Mouse (Mus musculus): ENCODE measurements around the gene Pigv.
"Not testable (repeated sequence)": the region's sequence is repeated elsewhere in the genome, so short reads cannot be mapped to it uniquely, and the experiment has no call there.

Gene Pigv

DNA sequence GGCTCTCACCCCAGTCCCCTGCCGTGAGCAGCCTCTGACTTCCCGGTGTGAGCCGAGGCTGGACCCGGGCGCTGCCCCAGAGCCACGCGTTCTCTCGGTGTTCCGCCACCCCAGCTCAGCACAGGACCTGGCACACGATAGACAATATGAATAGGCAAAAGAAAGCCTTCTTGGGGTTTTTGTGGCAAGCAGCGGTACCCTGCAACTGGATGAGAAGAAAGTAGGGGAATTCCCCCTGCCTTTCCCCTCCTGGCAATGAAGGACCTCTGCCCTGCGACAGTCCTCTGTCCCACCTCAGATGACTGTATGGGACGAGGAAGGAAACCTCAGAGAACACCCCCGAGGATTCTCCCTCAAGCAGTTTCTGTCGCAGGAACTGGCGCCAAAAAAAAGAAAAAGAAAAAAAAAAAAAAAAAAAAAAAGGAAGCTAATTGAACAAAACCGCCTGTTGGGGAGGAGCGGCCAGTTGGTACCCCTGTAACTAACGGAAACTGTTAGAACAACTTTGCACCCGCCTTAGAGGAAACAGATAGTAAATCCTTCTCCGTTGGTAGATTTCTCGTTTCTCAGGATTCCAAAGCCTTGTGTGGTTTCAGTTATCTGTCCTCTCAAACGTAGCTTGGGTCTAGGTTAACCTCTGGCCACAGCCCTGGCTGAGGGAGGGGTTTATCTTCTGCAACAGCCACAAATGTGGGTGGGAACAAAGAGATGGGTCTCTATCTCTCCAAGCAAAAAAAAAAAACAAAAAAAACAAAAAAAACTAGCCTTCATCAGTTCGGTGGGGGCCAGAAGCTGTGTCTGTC lies 599 bp upstream of the Pigv start:
- DNase-seq, result peak; percentile 46 to 67

DNA sequence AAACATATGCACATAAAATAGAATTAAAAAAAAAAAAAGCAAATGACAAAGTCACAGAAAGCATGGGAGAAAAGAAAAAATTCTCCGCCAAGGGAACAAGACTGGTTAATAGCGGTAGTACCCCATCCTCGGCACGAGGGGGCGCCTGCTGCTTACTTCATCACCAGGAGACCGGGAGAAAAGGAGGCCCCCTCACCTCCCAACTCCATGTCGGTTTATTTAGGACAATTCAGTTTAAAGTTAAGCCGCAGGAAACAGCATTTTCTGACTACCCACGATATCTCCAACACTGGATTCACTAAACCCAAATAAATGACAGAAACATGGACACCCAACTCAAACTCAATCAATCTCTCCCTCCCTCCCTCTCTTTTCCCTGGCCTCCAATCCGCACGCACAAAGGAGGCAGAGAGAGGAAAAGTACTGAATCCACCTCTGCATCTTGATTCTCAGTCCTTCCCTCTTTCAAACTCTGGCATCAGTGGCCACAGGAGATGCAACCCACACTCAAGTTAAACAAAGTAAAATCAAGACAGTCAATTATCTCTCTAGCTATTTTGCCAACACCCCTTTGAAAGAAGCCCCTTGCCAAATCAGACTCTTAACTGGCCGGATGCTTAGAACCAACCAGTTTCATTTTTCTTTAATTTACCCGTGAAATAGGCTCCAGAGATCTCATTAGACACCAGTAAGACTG lies 1.1 kb downstream of the Pigv start:
- DNase-seq, result peak; percentile 91 to 93

DNA sequence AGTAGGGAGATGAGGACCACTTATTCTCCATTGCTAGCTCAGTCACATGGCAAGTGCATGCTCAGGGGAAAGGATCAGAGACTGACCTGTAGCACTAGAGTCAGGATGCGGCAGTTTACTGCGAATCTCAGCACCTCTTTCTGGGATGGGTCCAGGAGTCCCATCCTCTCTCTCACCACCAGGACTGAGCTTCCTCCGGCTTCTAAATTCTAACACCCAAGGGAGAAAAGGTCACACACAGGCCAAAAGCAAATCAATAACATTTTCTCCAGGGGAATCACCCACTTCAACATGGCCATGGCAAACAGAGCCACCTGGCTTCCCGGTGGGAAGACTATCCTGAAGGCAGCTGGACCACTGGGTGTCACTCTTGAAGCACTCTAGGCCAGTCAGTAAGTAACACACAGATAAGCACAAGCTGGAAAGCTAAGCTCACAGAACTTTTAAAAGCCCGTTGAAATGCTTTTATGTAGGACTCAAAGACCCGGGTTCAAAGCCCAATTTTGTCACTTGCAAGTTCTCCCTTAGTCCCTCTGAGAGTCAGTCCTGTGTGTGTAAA lies 2.7 kb downstream of the Pigv start:
- DNase-seq, result peak; percentile 52 to 68

GRCm38 (mm10) chr4:133668537-133668936 lies 3.9 kb downstream of the Pigv start:
- no peak for DNase-seq

DNA sequence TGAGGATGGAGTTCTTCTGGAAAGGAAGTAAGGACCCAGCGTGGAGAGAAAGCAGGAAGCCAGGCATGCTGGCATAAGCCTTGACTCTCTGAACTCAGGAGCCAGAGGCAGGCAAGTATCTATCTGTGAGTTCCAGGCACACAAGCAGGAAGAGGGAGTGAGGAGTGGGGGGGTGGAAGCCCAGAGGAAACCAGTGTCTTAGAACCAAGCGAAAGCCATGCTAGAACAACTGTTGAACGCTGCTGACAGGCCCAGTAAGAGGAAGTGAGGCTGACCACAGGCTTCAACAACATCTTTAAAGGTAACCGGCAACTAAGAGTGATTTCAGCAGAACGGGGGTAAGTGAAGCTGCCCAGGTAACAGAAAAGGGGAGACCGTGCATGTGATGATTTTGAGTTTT lies 6.2 kb downstream of the Pigv start:
- DNase-seq, result no peak

- no peak for DNase-seq
Measured at GRCm38 (mm10) chr4:133665118-133665517, 7.3 kb downstream of the Pigv start.

DNA sequence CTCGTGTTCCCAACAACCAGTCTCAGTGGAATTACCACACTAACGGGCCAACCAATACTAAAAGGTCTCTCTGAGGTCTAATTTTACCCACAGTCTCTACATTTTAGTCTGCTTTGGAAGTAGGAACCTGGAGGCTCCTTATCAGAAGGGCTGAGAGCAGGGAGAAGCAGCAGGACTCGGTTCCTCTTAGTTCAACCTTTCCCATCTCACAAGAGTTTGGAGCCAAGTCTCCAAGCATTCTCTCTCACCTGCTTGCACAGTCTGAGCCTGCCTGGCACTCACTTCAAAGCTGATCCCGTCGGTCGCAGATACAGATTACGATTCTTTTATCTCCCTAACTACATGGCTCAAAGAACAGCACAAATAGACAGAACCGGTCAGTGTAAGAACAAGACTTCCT lies 9.5 kb downstream of the Pigv start:
- DNase-seq, result no peak

DNA sequence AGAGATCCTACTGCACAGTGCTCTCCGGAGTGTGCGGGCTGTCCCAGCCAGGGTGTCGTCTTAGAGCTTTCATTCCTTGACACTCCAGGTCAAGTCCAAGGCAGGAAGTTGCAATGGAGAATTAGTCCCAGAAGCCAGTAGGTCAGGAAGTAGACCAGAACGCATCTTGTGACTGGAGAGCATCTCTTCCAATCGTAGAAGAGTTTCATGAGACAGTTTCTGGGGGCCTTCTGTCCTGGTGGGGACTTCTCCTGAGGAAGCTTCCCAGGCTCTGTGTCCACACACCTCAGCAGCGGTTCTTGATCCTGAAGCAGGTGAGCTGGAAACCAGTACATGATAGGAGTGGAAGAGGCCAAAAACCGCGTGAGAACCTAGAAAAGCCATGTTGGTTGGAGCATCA lies 10.0 kb downstream of the Pigv start:
- no peak for DNase-seq

- peak; percentile 84 to 91 for DNase-seq
Measured at GRCm38 (mm10) chr4:133660193-133661155, 12.0 kb downstream of the Pigv start.

DNA sequence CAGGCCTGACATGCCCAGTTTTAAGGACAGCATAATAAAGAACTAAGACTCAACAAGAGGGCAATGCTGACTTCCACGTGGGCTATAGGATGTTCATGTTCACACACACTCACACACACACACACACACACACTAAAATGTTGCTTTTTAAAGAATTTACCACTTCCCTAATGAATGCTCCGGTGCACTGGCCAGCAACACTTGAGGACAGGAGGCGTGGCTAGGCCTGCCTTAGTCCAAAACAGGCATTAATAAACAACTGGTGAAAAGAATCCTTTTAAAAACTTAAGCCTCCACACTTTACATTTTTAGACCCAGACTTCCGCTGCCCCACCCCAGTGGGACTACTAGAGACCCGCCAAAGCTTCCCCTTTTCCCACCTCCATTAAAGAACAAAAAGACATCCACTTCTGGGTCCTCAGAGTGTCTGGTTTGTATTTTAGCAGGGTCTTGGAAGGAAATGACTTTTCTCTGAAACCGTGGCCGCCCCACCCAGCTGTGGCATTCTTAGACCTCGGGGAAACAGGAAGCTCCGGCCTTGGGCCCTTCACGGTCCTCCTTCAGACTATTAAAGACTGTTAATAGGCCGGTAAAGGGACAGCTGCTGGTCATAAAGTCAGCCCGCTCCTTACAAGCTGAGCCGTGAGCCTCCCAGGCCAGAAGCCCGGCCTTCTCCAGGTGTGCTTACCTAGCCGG lies 12.8 kb downstream of the Pigv start:
- DNase-seq, result peak; percentile 72 to 82

DNA sequence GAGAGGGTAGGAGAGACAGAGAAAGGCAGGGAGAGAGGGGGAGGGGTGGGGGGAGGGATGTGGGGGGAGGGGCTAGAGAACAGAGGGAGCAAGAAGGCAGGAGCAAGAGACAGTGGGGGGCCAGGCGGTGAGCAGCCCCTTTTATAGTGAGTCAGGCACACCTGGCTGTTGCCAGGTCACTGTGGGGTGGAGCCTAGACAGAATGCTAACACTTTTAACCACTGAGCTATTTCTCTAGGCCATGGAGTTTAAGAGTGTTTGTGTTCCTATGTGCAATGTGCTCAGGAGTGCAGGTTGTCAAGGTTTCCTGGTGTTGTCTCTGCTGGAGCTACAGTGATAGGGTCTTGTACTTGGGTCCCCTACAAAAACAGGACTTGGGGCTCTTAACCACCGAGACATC lies 13.7 kb downstream of the Pigv start:
- DNase-seq, result no peak

- no peak for DNase-seq
Measured at GRCm38 (mm10) chr4:133657829-133658458, 14.5 kb downstream of the Pigv start.

- DNase-seq, result peak in 1 of 2 experiments; percentile 58
Measured at GRCm38 (mm10) chr4:133656997-133657396, 15.4 kb downstream of the Pigv start.

DNA sequence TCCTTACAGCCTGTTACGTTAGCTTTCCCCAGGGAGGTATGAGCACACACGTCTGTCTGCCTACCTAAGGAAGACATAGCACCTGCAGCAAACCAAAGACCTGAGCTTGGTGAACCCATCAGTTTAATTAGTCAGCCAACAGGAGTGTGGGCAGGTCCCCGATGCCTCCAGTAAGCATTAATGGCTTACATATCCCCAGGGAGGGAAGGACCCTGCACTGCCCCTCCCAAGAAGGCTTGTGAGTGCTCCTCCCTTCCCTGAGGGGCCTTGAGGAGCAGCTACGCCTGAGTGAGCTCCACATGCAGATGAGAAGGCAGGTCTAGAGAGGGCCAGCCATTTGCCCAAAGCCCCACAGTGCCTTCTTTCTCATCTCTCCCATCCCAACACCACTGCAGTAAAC lies 16.2 kb downstream of the Pigv start:
- peak; percentile 46 to 68 for DNase-seq

- not testable (repeated sequence) for DNase-seq
Measured at GRCm38 (mm10) chr4:133654070-133654469, 18.4 kb downstream of the Pigv start.

- no peak for DNase-seq
Measured at GRCm38 (mm10) chr4:133652746-133653145, 19.7 kb downstream of the Pigv start.

DNA sequence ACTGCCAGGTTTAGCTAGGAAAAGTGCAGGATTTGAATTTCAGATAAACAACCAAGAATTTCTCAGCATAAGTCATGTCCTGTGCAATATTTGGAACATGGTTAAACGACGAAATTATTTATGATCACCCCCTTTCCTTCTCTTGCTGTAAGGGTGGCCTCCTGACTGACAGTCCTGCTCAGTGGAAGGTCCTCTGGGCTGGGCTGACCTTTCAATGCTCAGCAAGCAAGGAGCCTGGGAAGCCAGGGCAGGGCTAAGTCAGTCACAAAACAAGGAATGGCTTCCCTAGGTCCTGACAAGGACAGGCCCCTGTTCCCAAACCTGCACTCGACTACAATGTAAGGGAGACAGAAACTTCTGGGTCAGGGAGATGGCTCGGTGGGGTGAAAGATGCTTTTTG lies 20.5 kb downstream of the Pigv start:
- DNase-seq, result peak in 1 of 2 experiments; percentile 30

DNA sequence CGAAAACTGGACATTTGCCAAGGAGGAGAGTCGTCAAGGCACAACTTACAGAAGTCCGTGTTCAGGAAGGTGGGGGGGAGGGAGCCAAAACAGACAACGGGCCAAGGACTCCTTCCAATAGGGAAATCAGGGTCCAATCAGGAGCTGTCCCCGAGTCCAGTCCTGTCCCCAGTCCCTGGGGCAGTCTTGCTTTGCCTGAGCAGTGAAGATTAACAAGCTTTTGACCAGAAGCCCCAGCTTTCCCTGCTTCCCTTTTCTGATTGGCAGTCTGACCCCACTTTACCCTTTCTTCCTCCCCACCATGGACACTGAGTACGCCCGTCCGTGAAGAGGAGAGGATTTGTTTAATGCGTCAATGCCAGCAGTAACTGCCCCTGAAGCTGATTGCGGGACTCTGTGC lies 21.0 kb downstream of the Pigv start:
- peak in 1 of 2 experiments; percentile 29 for DNase-seq

DNA sequence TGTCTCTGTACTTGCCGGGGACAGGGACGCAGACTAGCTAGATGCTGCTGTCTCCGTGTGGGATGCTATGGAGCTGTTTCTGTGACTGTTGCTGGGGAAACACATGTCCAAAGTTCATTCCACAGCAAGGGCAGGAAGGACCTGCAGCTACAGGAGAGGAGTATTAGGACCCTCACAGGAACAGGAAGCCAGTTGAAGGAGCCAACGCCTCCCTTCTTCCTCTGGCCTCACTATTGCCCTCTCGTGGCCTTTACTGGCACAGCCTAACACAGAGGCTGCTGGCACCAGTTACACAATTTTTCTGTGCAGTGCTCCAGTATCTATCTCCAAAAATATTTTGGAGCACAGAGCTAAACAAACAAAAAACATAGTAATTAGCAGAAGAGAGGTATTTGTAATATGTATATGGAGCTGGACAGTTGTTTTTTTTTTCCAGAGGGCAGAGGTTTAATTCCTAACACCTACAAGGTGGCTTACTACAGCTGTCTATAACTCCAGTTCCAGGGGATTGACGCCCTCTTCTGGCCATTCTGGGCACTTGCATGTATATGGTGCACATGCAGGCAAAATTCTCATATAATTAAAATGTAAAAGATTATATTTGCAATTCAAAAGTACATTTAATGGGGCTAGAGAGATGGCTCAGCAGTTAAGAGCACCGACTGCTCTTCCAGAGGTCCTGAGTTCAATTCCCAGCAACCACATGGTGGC lies 22.3 kb downstream of the Pigv start, which contains the start of gene Zdhhc18:
Gene Zdhhc18 (minus strand): TSS at position 166 of the 711 bp plus-strand sequence.
- DNase-seq, result peak; percentile 92 to 93

- DNase-seq, result peak in 1 of 2 experiments; percentile 1
Measured at GRCm38 (mm10) chr4:133649464-133649863, 23.0 kb downstream of the Pigv start.

GRCm38 (mm10) chr4:133645680-133646079 lies 26.8 kb downstream of the Pigv start:
- no peak for DNase-seq

Measured in kidney, postnatal 4 days (tissue).